Mouse (Mus musculus) frontal cortex, postnatal 25 days (tissue): Measurements from ENCODE around the gene Prr29.
"Not testable (repeated sequence)": the region's sequence is repeated elsewhere in the genome, so short reads cannot be mapped to it uniquely, and the experiment has no call there.

ENCODE experiments used
- DNase-seq, 2 experiments: peaks; one replicate each; pipeline ENCODE4 v3.0.0; 2022; ENCODE audit warnings: low spot score in 2 of 2

Prr29 gene

DNA sequence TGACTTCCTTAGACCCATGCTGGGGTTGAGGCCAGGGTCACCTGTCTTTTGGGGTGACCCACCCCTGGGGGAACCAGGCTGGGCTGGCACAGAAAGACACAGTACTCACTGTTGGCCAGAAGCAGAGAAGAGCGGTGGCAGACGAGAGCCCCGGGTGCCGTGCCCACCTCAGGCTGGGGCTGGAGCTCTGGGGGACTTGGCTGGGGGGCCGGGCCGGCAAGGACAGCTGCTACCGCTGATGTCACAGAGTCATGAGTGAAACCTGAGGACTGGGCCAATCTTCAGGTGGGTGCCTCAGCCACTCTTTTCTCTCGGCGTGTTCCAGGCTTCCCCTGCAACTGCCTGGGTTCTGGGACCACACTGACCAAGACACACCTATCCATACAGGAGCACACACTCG, at the start of gene Prr29:
Gene Prr29, plus strand, starts transcription at position 107 of the 400 bp plus-strand sequence.
- no peak for DNase-seq

DNA sequence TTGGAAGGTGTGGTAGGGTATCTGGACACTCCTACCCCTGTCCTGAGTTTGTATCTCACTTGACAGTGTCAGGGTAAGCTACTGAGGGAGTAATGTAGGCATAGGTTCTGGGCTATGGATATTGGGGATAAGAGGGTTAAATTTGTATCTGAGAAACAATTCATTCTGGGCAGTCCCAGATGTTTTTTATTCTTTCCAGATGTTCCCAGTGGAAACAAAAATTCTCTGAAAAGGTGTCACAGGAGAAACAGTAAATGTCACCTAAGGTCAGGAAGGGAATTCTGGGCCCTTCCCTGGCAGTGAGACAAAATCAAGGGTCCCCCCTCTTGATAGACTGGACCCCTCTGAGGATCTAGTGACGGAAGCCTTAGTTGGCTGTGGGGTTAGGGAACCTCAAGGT, 48.9 kb upstream of the Prr29 start:
- DNase-seq, result no peak

DNA sequence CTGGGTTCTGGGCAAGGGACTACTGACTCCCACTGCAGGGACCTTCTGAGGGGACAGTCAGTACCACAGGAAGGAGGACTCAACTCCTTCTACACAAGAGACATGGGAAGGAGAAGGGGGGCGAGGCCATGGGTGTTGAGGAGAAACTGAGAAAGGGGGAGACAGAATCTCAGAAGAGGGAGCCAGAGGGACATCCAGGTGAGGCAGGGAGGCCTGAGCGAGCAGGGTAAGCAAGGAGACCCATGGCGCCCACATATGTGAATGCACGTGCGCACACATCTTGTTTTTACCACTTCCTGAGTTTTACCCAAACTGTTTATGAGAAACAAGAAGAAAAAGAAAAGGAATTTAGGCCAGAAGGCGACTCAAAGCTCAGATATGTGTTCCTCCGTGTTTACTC, 47.5 kb upstream of the Prr29 start:
- DNase-seq, result no peak

DNA sequence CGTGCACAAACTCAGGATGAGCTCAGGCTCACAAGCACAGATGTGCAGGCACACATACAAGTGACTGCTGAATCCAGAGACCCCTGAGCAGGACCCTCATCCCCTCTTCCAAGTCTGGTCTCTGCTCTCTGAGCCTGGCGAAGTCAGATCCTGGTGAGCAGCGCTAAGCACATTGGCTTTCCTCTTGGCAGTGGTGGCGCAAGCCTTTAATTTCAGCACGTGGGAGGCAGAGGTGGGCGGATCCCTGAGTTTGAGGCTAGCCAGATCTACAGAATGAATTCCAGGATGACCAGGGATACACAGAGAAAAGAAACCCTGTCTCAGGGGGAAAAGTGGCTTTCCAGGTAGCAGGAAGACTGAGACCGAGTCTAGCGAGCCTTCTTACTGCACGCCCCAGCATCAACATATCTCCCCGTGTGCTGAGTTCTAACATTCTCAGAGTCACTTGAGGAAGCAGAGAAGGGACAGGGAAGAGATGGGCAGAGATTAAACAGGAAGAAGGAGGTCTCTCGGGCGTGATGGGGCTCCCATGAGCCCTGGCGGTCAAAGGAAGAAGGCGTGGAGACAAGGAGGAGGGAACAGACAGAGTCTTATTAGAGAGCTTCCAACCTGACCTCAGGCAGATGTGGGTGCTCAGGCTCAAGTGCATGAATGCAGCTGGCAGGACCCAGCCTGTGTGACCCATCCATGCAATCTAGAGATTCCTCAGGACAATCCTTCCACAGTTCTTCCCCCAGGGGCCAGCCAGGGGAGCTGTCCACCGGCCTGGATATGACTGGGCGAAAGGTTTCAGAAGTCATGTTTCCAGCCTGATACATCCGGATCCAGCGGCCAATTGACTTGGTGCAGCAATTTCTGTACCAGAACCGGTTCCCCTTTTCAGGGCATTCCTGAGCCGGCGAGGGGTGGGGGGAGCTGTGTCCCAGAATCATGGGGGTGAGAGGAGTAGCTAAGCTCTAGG, 46.6 kb upstream of the Prr29 start:
- DNase-seq, result no peak

DNA sequence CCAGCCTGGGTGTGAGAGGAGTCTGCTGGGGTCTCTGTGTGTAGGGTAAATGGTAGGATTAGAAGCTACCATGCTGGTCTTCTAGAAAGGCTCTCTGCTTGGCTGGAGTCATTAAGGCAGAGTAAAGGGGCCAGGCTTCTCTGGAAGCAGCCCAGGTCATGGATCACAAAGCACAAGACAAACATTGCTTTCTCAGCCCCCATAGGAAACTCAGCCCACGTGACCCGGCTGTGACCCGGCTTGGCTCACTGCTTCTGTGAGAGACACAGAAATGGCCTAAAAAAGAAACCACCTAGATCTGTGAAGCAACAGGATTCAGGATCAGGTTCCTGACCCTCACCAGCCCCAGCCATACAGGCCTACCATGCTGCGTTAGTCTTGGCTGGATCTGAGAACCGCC, 40.4 kb upstream of the Prr29 start:
- no peak for DNase-seq

DNA sequence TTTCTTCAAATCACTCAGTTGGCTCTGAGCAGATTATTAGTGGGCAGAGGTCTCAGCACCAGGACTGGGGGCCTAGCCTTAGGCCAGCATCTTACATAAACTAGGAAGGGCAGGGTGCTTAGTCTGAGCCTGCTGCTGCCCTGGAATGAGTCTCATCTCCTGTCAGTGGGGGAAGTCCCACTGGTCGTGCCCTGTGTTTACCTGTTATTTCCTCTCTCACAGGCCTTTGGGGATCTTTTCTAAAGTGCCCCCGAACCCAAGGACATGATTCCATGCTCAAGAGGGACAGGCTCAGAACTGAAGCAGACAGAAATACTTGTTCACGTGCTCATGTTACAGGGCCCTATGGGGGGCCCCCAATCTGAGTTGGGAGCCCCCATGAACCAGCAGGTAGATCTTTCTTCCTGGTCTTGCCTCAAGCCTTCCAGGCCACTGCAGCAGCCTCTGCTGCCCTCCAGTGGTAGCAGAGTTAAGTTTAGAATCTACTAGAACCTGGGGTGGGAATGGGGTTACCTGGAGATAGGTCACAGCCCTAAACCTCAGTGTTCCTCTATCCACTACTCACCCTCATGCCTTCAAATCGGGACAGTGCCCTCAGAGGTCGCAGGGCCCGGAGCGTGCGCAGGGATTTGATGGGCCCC, 39.6 kb upstream of the Prr29 start:
- peak; percentile 38 to 64 for DNase-seq

DNA sequence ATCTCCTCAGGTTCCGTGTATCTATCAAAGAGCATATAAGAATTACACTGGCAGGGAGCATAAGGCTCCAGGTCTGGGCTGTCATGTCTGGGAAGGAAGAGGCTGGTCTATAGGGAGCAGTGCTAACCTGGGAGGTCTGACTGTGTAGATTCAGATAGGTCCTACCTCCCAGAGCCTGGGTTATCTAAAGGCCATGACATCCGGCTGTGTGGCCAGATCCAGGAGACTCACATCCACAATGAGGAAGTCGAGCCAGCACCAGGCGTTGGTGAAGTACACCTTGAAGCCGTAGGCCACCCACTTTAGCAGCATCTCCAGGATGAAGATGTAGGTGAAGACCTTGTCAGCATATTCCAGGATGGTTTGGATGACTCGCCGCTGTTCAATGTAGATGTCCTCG, 38.8 kb upstream of the Prr29 start:
- no peak for DNase-seq

DNA sequence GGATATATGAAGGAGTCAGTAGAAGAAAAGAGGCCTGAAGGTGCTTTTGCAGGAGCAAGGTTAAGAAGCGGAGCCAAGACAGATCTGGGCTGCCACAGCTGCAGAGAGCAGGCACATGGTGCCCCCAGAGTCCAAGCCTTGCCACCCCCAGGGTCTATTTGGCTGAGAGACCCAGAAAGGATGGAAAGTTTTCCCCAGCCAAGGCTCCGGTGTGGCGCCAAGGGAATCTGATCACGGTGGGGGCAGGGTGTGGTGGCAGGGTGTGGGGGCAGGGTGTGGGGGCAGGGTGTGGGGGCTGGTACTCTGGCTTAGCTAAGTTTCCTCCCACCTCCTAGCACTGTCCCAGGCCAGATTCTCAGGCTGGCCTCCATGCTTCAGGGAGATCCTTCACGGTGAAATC, 36.8 kb upstream of the Prr29 start:
- no peak for DNase-seq

DNA sequence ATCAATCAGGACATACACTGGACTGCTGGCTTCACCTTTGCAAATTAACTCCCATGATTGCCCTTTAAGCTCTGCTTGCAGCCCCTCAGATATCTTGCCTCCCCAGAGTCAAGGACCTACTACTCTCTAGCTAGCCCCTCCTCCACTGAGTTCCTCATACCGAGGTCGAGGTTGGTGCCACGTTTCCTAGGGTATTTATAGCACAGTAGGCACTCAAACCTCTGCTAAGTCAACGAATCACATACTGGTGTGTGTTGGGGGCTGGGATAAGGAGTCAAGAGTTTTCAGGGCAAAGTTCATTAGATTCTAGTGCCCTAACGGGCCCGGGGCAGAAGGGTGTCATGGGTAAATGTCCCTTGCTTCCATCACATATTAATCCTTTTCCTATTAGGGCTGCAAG, 36.1 kb upstream of the Prr29 start:
- DNase-seq, result no peak

DNA sequence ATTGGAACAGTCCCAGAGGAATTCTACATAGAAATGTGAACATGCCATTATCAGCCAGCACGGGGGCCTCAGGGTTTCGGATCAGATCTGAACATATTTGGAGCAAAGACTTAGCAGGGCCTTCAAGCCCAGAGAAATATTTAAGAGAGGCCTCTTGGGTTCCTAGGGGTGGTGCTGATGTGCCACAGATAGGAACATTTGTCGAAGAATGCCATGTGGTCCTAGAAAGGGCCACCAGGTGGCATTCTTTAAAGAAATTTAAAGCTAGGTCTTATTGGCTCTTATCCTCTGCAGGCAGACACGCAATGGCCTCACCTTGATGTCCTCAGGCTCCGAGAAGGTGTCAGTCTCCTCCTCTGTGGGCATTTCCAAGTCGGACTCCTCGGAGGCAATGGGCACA, 35.6 kb upstream of the Prr29 start:
- peak in 1 of 2 experiments; percentile 13 for DNase-seq

DNA sequence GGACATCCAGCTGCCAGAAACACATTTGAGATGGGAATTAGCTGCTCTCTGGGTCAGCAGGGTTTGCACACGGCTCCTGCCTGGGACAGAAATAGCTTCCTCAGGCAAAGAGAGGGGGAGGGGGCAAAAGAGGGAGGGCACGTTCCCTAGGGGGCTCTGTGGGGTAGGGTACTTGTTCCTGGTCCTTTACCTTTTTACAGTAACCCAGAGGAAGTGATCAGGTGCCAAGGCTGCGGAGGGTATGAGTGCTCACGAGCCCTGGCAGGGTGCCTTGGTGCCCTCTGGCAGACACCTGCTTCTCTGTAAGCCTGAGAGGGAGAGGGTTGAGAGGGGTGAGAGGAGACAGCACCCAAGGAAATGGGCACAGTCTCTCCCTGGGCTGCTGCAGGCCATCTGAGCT, 32.8 kb upstream of the Prr29 start:
- DNase-seq, result no peak

DNA sequence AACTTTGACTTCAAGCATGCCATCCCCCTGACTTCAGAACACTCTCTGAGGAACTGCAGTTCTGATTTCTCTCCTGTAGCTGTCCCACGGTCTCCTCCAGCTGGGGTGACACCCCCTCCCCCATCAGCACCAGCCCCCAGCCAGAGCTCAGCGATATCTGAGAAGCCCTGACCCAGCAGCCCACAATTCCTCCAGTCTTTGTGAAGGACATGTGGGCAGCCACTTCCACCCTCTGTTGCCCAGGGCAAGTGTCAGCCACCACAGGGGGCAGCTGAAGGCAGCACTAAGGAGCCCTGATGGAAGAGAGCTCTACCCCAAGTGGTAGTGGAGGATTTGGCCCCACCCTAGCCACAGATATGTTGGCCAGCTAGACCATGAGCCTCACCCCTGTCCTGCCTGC, 31.2 kb upstream of the Prr29 start:
- DNase-seq, result no peak

DNA sequence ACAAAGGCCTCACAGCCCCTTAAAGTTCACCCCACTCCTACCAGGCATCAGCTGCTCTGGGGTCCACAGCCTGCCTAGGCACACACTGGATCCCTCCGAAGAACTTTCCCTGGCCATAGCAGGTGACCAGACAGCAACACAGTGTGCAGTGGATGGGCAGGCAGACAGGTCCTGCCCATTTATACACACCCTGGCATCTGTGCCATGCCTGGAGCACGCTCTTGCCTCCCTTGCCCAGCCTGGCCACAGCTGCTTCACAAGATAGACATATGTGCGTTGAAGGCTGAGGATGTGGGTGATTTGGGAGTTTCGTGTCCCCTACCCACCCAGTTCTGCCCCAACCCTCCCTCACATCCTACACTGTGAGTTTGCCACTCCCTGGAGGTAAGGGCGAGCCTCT, 27.2 kb upstream of the Prr29 start:
- DNase-seq, result no peak

DNA sequence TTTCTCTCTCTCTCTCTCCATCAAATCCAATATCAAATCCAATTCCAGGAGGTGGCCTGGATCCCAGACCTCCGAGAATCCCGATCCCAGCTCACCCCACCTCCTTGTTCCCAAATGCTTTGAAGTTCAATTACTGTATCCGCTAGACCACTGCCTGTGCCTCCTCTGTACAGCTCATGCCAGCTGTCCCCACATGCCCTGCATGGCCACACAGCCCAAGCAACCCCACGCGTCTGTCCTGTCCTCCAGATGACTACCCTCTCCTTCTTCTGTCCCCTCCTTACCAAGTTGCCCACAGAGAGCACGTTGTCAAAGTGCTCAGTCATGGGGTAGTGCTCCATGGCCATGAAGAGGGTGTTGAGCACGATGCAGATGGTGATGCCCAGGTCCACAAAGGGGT, 26.4 kb upstream of the Prr29 start:
- DNase-seq, result no peak

DNA sequence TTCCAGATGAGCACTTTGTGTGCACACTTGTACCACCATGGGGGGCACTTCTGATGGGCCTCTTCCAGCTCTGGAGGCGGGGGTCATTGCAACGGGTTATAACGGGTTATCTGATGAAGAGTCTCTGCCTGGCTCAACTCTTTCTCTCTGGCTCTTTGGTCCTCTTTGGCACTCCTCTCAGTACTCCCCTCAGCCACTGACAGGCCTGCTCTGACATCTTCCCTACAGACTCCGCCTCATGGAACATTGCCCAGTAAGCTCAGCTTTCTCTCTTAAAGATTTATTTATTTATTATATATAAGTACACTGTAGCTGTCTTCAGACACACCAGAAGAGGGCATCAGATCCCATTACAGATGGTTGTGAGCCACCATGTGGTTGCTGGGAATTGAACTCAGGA, 25.9 kb upstream of the Prr29 start:
- DNase-seq, result not testable (repeated sequence)

DNA sequence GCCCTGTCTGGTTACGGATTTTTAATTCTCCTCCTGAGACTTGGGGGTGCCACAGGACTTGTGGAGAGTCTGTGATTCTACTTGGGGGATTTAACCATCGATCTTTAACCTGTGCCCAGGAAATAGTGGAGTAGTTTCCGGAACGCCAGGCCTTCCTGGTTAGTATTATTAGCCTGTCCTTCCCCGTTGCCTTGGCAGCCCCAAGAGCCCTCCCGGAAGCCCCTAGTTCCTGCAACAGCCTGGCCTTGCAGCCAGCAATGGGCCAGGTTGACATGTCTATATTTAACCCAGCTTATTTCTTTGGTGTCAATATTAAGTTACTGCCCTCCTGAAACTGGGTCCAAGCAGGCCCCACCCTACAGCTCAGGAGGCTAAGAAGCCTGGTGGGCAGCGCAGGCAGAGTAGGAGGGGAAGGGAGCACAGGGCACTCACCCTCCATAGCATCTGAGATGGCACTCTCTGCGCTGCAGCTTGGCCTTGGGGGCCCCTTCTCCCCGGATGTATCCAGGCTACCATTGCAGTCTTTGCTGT, 24.2 kb upstream of the Prr29 start:
- DNase-seq, result no peak

DNA sequence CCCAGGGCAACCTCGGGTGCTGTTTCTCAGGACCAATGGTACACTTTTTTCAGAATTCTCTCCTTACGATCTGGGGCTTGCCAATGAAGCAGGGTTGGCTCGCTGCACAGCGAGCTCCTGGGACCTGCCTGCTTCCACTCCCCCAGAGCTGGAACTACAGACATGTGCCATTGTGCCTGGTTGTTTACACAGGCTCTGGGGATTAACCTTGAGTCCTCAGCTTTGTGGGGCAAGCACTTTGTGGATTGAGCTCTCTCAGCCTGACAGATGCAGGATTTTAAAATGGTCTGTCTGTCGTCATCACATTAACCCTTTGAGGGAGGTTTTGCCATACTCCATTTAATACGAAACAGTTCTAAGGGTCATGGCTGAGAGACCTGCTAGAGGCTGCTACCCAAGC, 20.4 kb upstream of the Prr29 start:
- DNase-seq, result no peak

DNA sequence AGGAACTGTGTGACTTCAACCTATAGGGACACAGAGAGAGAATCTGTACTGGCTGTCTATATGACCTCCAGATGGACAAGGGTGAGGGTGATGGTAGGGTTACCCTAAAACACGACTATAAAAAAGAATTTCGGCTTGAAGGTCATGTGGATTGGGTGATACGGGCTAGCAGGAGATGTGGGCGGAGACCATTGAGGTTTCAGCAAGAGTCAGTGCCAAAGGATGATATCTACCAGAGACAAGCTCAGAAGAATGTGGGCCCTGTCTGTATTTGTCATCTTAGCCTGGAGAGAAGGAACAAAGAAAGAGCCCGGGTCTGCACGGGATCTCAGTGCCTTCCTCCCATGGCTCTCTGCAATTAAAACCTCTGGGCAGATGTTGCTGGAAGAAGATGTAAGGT, 15.5 kb upstream of the Prr29 start:
- DNase-seq, result no peak

DNA sequence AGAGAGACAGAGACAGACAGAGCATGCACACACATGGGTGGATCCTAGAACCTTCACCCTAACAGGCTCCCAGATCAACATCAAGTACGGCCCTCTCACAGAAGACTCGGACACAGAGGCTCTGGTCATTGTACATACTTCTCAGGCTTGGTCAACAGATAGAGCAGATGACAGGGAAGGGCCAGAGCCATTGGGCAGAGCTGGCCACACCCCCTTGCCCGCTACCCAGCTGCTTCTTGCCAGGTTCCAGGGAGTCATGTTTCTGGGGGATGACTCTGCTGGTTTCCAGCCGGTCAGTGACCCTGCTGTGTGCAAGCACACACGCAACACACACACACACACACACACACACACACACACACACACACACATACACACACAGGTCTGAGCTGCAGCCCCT, 14.4 kb upstream of the Prr29 start:
- DNase-seq, result no peak

DNA sequence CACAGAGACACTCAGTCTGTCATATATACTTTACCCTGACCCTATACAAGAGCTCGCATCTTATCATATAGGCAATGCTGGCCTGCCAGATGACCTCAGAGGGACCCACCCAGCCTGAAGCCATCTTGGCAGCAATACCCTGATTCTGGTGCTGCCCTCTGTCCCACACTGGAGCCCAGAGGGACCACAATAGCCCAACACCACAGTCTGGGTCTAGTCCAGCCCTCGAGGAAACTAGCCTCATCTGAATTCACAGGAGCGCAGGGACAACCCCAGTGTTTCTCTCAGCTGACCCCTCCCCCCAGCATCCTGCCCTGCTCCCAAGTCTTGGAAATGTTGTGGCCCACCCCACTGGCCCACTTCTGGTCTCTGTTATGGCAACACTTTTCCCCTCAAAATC, 14.0 kb upstream of the Prr29 start:
- DNase-seq, result no peak

DNA sequence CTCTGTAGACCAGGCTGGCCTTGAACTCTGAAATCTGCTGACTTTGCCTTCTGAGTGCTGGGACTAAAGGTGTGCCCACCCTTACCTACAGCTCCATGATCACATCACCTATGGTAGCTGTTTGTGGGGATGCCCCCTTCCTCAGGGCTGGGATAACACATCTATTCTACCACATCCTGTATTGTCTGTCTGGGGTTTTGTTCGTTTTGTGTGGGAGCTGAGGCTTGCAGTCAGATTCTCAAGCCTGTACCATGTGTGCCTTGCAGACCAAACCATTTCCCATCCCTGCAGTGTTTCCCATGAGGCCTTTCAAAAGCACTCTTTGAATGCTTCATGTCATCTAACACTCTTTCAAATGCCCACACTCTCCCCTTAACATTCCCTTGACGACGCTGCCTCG, 13.3 kb upstream of the Prr29 start:
- DNase-seq, result no peak

DNA sequence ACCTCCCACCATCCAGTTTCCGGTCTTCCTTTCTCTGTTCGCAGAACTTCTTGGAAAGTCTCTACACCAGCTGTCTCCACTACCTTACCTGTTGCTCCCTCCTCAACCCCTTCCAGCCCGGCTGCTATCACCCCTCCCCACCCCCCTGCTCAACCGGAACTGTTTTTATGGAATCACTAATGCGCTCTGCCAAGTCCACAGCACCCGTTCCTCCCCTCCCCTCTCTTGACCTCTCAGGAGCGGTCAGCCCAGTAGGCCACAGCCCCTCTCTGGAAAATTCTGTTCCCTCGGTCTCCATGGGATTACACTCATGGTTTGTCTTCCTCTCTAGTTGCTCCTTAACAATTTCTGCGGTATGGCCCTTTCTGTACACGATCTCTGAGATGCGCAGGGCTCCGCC, 12.1 kb upstream of the Prr29 start, which contains the start of gene Scn4a:
Gene Scn4a, minus strand, starts transcription at position 101 of the 400 bp plus-strand sequence.
- no peak for DNase-seq

DNA sequence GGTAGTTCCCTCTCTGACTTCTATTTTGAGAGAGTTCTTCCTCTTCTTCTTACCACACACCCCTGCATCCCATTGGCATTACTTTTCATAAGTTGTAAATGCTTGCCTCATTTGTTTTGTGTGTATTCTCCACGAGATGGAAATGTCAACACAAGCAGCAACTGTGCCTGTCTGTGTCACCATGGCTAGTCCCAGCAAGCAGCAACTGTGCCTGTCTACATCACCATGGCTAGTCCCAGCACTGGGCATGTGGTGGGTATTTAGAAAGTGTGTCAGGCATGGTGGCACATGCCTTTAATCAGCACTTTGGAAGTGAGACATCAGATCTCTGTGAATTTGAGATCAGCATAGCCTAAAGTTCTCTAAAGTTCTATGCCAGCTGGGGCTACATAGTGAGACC, 11.1 kb upstream of the Prr29 start:
- DNase-seq, result no peak
